Mouse (Mus musculus) CD4-positive naive resting alpha-beta T cell, adult 76 days (primary cell): ENCODE measurements around the gene Setd1b. TPM values are rescaled to one million over a fixed set of nuclear protein-coding genes. Genes with fewer than 3 reads are reported as not detected.

Experiments
- total RNA-seq: library from RNA; stranded (reverse); gene quantifications from one replicate; pipeline ENCODE4 v1.2.4, GENCODE M21; 2023

The Setd1b gene
- 97.1 TPM for total RNA-seq

GRCm38 (mm10) chr5:123142161-123143157 lies at the start of gene Setd1b:
TSS of gene Setd1b (plus strand) at chr5:123142193.

DNA sequence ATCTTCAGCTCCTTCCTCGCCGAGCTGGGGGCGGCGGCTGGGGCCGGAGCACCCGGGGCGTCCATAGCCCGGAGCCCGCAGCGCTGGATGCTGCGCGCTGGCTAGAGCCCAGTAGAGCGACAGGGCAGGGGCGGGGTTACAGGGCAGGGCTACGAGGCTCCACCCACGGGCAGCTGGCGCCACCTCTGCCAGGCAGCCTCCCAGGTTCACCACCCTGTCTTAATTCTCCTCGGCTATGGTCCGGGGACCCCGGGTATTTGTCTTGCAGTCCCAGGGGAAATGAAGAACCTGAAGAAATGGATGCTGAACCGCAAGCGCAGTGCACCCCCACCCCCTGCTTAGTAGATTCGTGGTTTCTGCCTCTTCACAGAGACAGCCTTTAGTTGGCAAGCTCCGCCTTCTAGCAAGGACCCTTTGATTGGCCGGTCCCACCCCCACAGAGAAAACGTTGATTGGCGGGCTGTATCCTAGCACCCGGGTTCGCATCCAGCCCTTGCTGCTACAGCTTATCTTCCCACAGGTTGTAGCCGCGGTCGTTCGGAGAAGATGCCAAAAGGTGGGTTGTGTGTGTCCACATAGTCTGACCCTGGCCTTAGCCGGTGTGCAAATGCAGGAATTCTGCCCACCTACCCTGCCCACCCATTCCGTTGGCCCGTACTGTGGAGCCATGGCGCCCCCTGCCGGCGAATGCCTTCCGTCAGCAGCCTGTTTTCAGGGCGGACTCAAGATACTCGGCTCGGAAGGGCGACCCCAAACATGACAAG lies 9.5 kb upstream of the Setd1b start, which contains the start of gene Rhof:
Rhof (minus strand) TSS at position 385 of the 764 bp plus-strand sequence.

DNA sequence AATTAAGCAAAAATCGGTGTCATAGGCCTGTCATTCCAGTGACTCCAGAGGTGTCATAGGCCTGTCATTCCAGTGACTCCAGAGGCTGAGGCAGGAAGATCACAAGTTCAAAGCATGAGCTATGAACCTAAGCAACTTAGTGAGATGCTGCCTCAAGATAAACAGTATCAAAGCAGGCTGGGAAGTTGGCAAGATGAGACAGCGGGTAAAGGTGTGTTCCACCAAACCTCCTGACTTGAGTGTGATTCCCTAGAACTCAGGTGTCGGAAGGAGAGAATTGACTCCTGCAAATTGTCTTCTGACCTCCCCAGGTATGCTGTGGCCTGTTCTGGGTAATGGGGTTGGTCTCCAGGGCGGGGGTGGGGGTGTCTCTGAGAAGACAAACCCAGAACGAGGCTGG lies 27.3 kb downstream of the Setd1b start, which contains the start of gene Psmd9:
Psmd9 (plus strand) TSS at position 130 of the 400 bp plus-strand sequence.

GRCm38 (mm10) chr5:123182651-123183050 lies 40.7 kb downstream of the Setd1b start, which contains the start of gene Hpd:
TSS of gene Hpd (minus strand) at chr5:123182727.

Other genes starting within 250 kb of the Setd1b start
- 87.6 TPM for gene Kdm2b, start 152.4 kb upstream of the Setd1b start, total RNA-seq
- 85.6 TPM for gene Orai1, start 127.1 kb upstream of the Setd1b start, total RNA-seq
- not detected for gene Morn3, start 95.2 kb upstream of the Setd1b start, total RNA-seq
- gene Tmem120b, start 73.8 kb upstream of the Setd1b start, total RNA-seq, result 7.9 TPM
- 69.0 TPM for gene Rhof, start 9.5 kb upstream of the Setd1b start, total RNA-seq
- gene Psmd9, start 27.2 kb downstream of the Setd1b start, total RNA-seq, result 28.8 TPM
- not detected for gene Hpd, start 40.5 kb downstream of the Setd1b start, total RNA-seq
- gene Wdr66, start 109.9 kb downstream of the Setd1b start, total RNA-seq, result 1.9 TPM
- 18.7 TPM for gene Bcl7a, start 201.6 kb downstream of the Setd1b start, total RNA-seq